Mouse (Mus musculus): ENCODE data around the gene Chmp1a.
"Not testable (repeated sequence)": the region's sequence is repeated elsewhere in the genome, so short reads cannot be mapped to it uniquely, and the experiment has no call there.

Chmp1a gene

DNA sequence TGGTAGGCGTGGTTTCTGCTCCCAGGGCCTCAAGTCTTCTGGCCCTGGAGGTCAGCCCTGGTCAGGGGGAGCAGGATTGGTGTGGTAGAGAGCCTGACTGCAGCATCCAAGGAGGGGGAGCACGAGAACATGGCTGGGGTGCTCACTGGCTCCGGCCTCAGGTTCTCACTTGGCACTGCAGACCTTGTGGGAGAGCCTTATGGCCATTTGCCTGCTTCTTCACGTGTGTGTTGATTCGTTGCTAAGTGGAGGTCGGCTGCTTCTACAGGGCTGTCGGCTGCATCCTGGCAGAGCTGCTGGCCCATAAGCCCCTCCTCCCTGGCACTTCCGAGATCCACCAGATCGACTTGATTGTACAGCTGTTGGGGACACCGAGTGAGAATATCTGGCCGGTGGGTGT, 17.8 kb upstream of the Chmp1a start:
- not testable (repeated sequence) for DNase-seq

DNA sequence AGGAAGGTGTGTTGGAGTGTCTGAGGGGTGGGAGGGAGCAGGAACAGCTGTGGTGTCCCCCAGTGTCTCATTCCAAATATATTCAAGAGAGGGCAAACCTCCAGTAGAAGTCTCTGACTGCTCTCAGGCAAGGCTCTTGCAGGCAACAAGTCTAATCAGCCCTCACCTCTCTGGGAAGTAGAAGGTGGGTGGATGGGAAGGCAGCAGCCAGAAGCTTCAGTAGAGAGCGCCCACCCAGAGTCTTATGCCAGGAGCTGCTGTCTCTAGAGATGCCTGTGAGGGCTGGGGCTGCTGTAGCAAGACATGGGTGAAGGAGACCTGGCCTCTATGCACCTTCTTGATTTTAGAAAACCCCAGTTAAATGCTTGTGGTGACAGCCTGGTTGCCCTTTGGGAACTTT, 15.9 kb upstream of the Chmp1a start:
- no peak for DNase-seq

DNA sequence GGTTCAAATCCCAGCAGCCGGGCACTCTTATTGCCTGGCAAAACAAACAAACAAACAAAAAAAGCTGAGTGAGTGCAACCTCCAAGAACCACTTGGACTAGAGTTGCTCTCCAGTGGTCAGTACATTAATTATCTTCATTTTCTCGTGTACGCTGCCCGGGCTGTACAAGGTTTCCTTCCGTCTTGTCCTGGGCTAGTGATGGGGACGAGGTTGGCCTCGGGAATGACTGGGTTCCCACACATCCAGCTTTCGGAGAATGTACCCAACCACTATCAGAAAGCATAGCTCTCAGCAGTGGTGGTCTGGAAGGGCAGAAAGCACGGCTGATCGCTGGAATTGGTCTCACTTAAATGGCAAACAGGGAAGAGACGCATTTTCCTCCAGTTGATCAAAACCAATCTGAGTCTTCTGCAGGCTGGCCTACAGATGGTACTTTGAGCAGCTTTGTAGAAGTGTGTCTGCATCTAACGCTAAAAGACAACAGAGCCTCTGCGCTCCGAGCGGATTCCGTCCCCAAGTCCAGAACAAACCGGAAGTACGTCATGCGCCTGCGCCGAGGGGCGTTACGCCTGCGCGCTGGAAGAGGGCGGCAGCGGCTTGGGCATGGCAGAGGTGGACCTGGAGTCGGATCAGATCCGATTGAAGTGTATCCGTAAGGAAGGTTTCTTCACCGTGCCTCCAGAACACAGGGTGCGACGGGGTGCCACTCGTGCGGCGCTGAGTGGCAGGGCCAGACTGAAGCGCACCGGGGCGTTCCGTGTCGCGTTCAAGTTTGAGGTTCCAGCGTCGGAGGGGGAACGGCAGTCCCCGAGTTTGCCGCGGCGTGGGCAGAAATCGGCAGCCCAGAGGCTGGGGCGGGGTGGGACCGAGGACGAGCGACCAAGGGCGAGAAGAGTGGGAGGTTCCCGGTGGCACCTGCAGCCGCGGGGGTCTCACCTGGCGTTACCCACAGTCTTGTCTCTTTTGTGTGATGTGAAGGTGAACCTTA, 12.0 kb upstream of the Chmp1a start, which contains the start of gene Cdk10:
Cdk10 (plus strand) TSS at position 565 of the 989 bp plus-strand sequence.
- DNase-seq: peak; percentile 96

DNA sequence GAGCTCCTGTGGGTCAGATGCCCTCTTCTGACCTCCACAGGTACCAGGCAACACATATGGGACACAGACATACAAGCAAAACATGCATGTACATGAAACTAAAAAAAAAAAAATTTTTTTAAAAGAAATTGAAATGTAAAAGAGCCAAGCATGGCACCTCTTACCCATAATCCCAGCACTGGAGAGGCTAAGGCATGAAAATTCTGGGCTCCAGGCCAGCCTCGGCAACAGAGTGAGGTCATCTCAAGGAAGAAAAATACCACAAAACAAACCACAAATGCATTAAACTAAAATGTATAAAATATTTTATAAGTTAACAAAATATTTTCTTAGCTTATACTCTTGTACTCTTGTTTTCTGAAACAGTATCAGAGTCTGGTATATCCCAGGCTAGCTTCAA, 8.4 kb upstream of the Chmp1a start:
- no peak for DNase-seq

DNA sequence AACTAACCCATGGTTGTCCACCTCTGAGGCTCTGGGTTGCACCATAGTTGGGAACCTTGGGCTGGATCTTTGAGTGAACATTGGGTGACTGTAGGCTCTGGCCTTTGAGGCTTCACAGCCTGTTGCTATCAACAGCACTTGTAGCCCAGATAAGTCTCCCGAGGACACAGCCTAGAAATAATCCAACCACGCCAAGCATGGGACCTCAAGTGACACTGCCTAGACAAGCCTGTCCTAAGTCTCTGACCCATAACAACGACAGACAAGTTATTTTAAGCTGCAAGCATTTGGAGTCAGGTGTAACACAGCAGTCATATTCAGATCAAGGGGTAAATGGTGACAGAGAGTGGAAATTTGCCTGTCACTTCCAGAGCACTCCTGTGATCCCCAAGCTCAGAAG, 2.9 kb upstream of the Chmp1a start:
- DNase-seq: no peak

DNA sequence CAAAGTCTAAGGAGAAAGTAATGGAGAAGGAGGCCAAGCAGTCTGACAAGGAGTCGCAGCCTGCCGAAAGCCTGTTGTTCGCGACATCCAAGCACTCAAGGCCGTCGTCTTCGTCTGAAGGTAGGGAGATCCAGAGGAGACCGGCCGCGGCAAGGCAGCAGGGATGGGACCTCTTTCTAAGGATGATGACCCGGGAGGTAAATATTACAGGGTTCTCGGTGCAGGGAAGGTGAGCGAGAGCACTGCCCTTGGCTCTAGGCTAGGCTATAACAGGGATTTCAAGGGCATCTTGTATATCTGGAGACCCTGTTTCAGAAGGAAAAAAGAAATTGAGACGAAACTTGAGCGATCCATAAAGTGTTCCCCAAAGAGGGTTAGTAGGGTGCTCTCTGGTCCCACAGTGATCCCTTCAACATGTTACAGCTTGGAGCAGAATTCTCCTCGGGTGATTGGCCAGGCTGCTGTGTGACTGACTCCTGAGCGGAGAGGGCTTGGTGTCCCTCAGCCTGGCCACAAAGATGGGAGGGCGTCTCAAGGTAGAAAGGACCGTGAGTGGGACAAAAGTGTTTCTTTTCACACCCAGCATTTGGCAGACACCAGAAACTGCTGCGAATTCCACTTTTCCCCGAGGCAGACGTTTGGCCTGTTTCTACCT, 682 bp upstream of the Chmp1a start:
- no peak for DNase-seq

DNA sequence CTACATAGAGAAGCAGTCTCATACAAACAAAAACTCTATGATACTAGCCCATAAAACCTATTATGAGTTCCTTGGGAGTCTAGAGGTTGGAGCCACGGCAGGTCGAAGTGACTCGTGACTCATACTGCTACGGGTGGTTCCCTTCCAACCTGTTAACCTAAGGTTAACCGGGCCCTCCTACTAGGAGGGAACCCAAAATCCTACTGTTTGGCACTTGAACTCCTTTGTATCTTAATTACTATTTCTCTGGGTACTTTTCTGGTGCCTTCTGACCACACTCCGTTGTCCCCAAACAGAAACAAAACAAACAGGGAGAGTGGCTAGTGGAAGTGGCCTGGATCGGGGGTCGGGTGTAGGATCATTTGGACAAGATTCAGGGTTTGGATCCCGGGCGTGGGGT, 687 bp downstream of the Chmp1a start:
- DNase-seq: no peak

DNA sequence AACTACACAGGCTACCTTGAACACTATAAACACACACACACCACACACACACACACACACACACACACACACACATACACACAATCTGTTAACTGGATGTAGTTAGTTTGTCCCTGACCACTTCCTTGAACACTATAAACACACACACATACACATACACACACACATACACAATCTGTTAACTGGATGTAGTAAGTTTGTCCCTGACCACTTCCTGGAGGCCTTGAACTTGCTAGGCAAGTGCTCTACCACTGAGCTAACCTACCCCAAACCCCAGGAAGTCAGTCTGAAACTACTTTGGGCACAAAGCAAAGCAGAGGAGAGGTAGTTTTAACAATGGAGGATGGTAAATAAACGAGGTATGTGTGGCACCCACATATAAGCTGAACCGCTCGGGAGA, 9.0 kb downstream of the Chmp1a start:
- DNase-seq: no peak

DNA sequence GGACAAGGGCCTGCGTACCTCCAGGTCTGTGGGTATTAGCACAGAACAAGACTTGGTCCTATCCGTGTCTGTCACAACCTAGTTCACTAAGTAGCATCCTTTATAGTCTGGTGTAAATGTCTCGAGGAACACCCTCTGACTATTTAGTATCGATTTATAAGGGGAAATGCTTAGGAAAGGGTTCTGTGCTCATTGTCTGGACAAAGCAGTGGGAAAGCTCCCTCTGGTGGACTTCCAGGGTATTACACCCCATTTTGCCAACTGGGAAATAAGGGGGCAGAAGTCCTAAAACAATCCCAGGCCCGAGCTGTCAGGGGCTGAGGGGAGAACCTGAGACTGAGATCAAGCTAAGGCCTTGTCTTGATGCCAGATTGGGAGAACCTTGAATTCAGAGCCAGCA, 10.3 kb downstream of the Chmp1a start:
- peak; percentile 88 for DNase-seq

DNA sequence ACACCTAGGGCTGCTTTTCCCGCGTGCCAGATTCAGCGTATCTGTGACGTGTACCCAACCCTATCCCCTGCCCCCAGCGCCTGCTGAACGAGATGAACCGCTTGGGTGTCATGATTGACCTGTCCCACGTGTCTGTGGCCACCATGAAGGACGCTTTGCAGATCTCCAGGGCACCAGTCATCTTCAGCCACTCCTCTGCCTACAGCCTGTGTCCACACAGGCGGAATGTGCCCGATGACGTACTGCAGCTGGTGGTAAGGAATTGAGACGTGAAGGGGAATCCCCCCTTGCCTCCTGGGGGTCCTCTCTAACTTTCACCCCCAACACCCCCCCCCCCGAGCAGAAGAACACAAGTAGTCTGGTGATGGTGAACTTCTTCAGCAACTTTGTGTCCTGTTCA, 12.7 kb downstream of the Chmp1a start:
- DNase-seq: no peak

DNA sequence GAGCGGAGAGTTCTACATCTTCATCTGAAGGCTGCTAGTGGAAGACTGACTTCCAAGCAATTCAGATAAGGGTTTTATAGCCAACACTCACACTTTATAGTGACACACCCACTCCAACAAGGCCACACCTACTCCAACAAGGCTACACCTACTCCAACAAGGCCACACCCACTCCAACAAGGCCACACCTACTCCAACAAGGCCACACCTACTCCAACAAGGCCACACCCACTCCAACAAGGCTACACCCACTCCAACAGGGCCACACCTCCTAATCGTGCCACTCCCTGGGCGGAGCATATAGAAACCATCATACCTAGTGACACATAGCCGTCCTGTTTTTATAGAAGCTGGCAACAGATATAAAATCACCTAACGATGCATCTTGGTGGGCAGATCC, 15.5 kb downstream of the Chmp1a start:
- not testable (repeated sequence) for DNase-seq

DNA sequence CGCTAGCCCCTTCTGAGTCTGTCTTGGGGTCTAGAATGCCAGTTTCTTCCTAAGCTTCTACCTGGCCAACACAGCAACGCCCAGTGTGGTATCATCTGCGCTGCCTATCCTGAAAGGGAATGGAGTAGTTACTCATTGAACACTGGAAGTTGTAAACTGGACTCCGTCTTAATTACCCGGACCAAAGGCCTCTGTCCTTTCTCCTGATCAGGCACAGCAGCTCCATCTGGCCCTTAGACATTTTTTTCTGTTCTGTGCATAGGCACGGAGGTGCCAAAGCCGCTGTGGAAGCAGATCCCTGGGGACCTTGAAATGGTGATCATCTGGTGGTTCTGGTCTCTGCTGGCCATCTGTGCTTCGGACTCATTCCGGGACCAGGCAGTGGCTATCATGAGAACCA, 18.8 kb downstream of the Chmp1a start:
- no peak for DNase-seq

DNA sequence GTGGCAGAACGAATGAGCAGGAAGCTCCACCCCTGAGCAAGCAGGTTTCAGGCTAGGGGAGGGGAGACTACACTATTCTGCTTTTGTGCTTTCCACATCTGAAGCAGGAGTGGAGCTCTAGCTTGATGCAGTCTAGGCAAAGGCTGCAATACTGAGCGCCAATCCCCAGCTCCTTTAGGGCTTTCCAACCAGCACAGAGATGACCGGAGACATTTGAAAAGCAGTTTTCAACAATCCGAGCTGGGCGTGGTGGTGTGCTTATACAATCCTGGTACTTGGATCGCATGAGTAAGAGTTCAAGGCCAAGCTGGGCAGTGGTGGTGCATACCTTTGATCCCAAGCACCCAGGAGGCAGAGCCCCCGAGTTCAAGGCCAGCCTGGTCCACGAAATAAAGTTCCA, 20.7 kb downstream of the Chmp1a start:
- DNase-seq: no peak

DNA sequence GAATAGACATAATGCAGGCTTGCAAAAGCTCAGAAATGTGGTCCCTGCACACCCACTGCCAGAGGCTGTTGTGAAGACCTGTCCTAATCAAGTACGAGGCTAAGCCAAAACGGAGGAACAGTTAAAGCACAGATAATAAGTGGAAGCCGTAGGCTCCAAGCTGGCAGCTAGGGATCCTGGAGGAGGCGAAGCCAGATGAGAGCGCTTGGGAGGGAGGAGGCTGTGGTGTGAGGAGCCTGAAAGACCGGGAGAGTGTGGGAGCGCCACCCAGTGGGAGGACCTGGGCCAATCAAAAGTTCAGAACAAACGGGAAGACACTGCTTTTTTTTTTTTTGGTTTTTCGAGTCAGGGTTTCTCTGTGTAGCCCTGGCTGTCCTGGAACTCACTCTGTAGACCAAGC, 21.9 kb downstream of the Chmp1a start:
- DNase-seq: peak; percentile 90

DNA sequence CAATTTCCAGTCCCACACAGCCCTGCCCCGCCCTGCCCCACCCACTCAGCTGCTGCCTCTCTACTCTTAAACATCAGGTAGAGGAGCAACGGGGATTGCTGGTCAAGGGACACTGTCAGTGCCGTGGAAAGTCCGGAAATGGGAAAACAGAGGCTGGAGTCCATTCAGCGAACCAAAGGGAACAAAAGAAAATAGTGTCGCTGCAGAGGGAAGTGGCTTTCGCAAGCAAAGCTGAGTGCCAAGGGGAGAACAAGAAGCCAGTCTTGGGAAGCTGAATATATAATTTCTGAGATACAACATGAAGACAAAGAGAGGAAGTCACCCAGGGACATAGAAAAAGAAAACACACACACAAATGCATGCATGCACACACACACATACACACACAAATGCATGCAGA, 23.7 kb downstream of the Chmp1a start:
- no peak for DNase-seq

DNA sequence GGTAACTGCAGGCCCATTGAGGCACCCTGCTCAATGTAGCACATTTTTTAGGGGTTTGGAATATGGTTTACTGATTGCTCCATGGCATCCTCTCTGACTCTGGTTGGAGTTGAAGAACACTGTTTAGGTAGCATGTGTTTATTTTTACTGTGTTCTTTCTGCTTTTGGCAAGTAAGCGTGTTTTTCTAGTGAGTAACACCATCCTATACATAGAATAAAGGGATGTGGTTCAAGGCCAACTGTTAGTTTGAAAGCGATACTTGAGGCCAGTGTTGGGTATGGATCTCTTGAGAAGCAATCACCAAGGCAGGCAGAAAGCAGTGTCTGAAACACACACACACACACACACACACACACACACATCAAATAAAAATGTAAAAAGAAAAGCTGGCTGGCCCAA, 24.6 kb downstream of the Chmp1a start:
- DNase-seq: no peak

DNA sequence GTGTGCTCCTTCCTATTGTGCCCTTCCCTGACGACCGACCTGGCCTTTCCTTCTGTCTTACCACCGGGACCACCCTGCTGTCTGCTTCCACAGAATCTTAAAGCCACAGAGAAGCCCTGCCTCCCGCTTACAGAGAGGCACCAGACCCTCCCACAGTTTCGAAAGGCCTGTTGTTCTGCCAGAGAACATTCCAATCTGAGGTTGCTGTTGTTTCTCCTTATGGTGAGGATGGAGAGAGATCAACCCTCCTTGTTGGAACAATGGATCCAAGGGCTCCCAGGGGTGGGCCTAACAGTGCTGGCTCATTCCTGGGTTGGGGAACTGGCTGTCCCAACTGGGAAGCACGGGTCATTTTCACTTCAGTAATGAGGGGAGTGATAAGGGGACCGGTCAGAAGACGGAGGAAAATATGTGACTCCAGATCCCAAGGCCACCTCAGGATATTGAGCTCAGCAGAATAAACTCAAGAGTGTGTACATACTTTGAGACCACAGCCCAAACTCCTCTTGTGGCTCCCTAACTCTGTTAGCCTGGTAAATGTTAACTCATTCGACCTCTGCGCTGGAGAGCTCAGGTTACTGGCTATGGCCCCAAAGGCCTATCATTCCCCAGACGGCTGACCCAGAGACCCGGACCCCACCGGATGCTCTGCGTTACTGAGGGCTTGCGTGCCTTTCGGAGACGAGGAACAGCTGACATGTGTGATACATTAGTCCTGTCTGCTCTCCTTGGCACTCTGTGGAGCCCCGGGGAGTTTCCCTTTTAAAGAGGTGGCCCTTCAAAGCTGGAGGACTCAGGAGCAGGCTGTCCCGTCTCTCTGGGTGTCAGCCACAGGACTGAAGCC, 26.8 kb downstream of the Chmp1a start, which contains the start of gene Dpep1:
Dpep1 (plus strand) TSS at position 677 of the 844 bp plus-strand sequence.
- DNase-seq: peak; percentile 81

DNA sequence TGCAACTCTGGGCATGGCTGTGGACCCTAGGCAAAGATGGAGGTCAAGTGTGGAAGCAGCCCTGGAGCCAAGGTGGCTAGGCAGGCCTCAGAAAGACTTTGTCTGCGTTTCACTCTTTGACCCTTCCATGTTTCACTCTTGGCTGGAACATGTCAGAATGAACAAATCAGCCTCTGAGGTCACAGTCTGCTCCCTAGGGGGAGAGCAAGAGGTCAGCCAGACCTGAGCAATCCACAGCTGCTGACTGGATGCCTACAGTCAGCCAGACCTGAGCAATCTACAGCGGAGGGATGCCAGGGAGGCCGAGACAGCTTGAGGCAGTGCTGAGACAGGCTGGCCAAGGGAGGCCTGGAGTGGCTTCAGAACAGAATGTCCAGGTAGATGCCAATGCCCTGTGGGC, 31.2 kb downstream of the Chmp1a start:
- DNase-seq: peak; percentile 71

DNA sequence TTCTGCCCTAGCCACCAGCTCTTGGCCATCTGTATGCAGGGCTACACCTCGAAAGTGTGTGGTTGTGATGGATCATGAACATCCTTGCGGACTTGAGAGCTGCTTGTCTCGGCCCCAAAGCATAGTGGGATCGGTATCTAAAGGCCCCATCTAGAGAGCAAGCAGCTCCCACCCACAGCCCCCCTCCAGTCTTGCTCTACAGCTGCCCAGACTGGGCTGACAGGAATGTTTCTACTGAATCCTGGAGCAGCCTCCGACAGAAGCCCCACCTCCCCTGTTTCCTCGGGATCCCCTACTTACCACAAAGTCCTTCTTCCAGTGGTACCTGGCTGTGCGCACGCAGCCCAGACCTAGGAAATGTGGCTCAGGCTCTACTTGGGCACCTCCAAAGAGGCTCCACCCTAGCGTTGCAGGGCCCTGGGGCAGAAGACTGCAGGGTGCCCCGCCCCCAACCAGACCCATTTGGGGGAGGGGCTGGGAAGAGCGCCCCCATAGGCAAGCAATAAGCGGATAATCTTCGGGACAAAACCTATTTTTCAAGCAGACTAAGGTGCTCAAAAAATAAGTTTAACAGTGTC, 54.6 kb downstream of the Chmp1a start, which contains the start of gene Sult5a1:
Sult5a1 (minus strand) TSS at position 428 of the 578 bp plus-strand sequence.
- DNase-seq: peak; percentile 48

DNA sequence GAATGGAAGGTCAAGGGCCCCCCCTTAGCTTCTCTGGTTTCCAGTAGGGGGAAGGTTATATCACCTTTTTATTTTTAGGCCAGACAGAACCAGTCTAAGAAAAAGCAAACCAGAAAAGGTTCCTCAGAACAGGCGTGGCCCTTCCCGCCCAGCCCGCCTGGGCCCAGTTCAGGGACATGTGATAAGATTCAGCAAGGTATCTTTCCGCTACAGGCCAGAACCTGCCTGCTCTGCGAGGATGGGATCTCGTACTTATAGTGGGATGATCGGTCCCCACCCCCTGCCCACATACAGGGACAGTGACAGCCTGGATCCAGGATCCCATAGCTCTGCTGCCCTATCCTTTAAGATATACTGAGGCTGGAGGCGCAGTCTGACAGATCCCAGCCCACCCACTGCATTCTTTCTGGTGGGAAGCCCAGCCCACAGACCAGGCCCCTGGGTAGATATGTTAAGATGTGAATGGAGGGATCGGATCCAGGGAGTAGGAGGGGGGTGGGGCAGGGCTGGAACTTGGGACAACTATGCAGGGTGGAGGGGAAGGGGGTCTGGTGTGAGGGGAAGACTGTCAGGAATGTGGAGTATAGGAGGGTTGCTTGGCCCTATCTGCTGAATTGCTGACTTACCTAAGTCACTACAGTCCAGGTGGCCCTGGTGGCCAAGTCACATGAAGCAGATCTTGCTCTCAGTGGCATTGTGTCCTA, 56.3 kb downstream of the Chmp1a start:
- DNase-seq: no peak

DNA sequence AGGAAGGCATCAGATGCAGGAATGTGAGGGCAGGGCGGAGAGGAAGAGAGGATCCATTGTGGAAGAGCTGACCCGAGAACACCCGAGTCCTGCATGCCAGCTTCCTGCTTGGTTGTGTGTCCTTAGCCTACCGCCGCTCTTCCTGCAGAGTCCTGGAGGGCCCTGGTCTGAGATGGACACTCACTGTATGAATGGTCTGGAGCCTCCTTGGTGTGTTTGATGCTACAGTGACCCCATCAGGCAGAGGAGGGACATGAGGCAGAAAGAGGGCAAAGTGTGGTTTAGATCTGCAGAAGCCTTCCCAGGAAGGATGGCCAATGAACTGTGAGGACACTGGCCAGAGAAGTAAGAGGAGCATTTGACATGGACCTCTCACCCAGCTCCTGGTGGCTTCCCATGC, 57.4 kb downstream of the Chmp1a start:
- DNase-seq: peak; percentile 54

Data from kidney, postnatal 10 days (tissue).